Mouse (Mus musculus) left cerebral cortex, adult 8-10 months (tissue): ENCODE results near the gene Spag17. TPM values are rescaled to one million over a fixed set of nuclear protein-coding genes. Genes with fewer than 3 reads are reported as not detected.

ENCODE experiments used
- DNase-seq, 2 experiments: peaks; one replicate each; pipeline ENCODE4 v3.0.0; 2022; ENCODE audit warnings: low spot score in 2 of 2
- total RNA-seq, 4 experiments: library from RNA; stranded (reverse); gene quantifications; 2 replicates each; pipeline ENCODE4 v1.2.4; 2022

Gene Spag17
- total RNA-seq, 4 experiments from 2014 or later: 0.11 to 0.70 (median 0.18) TPM

- DNase-seq: no peak
These were observed 79.1 kb downstream of the Spag17 start for GRCm38 (mm10) chr3:99964345-99964744.

GRCm38 (mm10) chr3:99965863-99966262 is 80.7 kb downstream of the Spag17 start:
- no peak for DNase-seq

- no peak for DNase-seq
These were observed 81.1 kb downstream of the Spag17 start for GRCm38 (mm10) chr3:99966285-99966684.

- DNase-seq: no peak
These were observed 85.6 kb downstream of the Spag17 start for GRCm38 (mm10) chr3:99970766-99971165.

GRCm38 (mm10) chr3:99981046-99981445 is 95.8 kb downstream of the Spag17 start:
- no peak for DNase-seq

- DNase-seq: no peak
These were observed 119.5 kb downstream of the Spag17 start for GRCm38 (mm10) chr3:100004676-100005075.

- no peak for DNase-seq
These were observed 124.6 kb downstream of the Spag17 start for GRCm38 (mm10) chr3:100009807-100010206.

GRCm38 (mm10) chr3:100014110-100014509 is 128.9 kb downstream of the Spag17 start:
- no peak for DNase-seq

- no peak for DNase-seq
These were observed 146.1 kb downstream of the Spag17 start for GRCm38 (mm10) chr3:100031291-100031690.

GRCm38 (mm10) chr3:100032969-100033368 is 147.8 kb downstream of the Spag17 start:
- DNase-seq: peak in 1 of 2 experiments; percentile 28

- DNase-seq: peak in 1 of 2 experiments; percentile 32
These were observed 149.3 kb downstream of the Spag17 start for GRCm38 (mm10) chr3:100034366-100034956.

GRCm38 (mm10) chr3:100035097-100035496 is 149.9 kb downstream of the Spag17 start:
- no peak for DNase-seq

GRCm38 (mm10) chr3:100036846-100037245 is 151.6 kb downstream of the Spag17 start:
- no peak for DNase-seq

- no peak for DNase-seq
These were observed 189.2 kb downstream of the Spag17 start for GRCm38 (mm10) chr3:100074406-100074805.

GRCm38 (mm10) chr3:100102386-100103092 is 217.3 kb downstream of the Spag17 start:
- DNase-seq: no peak

GRCm38 (mm10) chr3:100106736-100107135 is 221.5 kb downstream of the Spag17 start:
- no peak for DNase-seq

GRCm38 (mm10) chr3:100118681-100119080 is 233.5 kb downstream of the Spag17 start:
- DNase-seq: no peak

GRCm38 (mm10) chr3:100121961-100122360 is 236.8 kb downstream of the Spag17 start:
- no peak for DNase-seq

GRCm38 (mm10) chr3:100122445-100122844 is 237.2 kb downstream of the Spag17 start:
- DNase-seq: no peak

GRCm38 (mm10) chr3:100160682-100161445 is 275.7 kb downstream of the Spag17 start:
- DNase-seq: no peak

- no peak for DNase-seq
These were observed 276.6 kb downstream of the Spag17 start for GRCm38 (mm10) chr3:100161665-100162314.
